Mouse (Mus musculus): Measurements from ENCODE around the gene Pgm2l1. TPM values are rescaled to one million over a fixed set of nuclear protein-coding genes. Genes with fewer than 3 reads are reported as not detected.

The Pgm2l1 gene
- total and polyA plus RNA-seq, 2 experiments from 2014 or later = 34.4 to 127 TPM

- Histone ChIP-seq H3K27ac (peak overlapping the region; percentile 74), H3K36me3 (ENCODE audit: insufficient read depth, low read length) (no peaks in the 10 kb centered on the region), H3K4me1 (ENCODE audit: insufficient read depth, low read length) (peaks cover 25% of the 10 kb centered on the region), H3K4me3 (ENCODE audit: low read length) (no peak overlapping the region), H3K9ac (replicated peaks; ENCODE audit: low read length) (no peak overlapping the region), H3K4me2 (ENCODE audit: low read depth, low read length) (no peak overlapping the region), H3K27me3 (ENCODE audit: insufficient read depth, low read length) (no peaks in the 10 kb centered on the region), H3K9me3 (ENCODE audit: low read length) (no peaks in the 10 kb centered on the region)
- no peak for TF ChIP-seq CTCF (IDR thresholded peaks at IDR 0.05; ENCODE audit: low read depth)
- 66% methylated on average over 12 of the region's 12 CpGs for WGBS
- DNase-seq (ENCODE audit: low spot score) = no peak
- ATAC-seq = no peak
Measured at GRCm38 (mm10) chr7:100310290-100310689, 83.1 kb downstream of the Pgm2l1 start.

GRCm38 (mm10) chr7:100312716-100313115 is 85.5 kb downstream of the Pgm2l1 start:
- 93% methylated on average over 4 of the region's 4 CpGs for WGBS

GRCm38 (mm10) chr7:100316924-100317323 is 89.7 kb downstream of the Pgm2l1 start:
- Histone ChIP-seq H3K4me2 (ENCODE audit: low read depth, low read length) (no peak overlapping the region), H3K36me3 (ENCODE audit: insufficient read depth, low read length) (no peaks in the 10 kb centered on the region), H3K4me1 (ENCODE audit: insufficient read depth, low read length) (no peaks in the 10 kb centered on the region), H3K27ac (no peak overlapping the region), H3K9me3 (ENCODE audit: low read length) (no peaks in the 10 kb centered on the region), H3K27me3 (ENCODE audit: insufficient read depth, low read length) (no peaks in the 10 kb centered on the region), H3K4me3 (ENCODE audit: low read length) (no peak overlapping the region), H3K9ac (replicated peaks; ENCODE audit: low read length) (no peak overlapping the region)
- 94% methylated on average over 8 of the region's 8 CpGs for WGBS
- TF ChIP-seq CTCF (IDR thresholded peaks at IDR 0.05; ENCODE audit: low read depth) = no peak
- DNase-seq (ENCODE audit: low spot score) = no peak
- ATAC-seq = no peak

More at GRCm38 (mm10) chr7:100312716-100313115, 85.5 kb downstream of the Pgm2l1 start:
- Histone ChIP-seq H3K9ac (replicated peaks; ENCODE audit: low read length) (no peak overlapping the region), H3K9me3 (ENCODE audit: low read length) (no peaks in the 10 kb centered on the region), H3K27me3 (ENCODE audit: insufficient read depth, low read length) (no peaks in the 10 kb centered on the region), H3K4me1 (ENCODE audit: insufficient read depth, low read length) (peaks cover 20% of the 10 kb centered on the region), H3K36me3 (ENCODE audit: insufficient read depth, low read length) (no peaks in the 10 kb centered on the region), H3K4me2 (ENCODE audit: low read depth, low read length) (no peak overlapping the region), H3K27ac (no peak overlapping the region), H3K4me3 (ENCODE audit: low read length) (no peak overlapping the region)
- ATAC-seq (no peak), DNase-seq (ENCODE audit: low spot score) (no peak)
- no peak for TF ChIP-seq CTCF (IDR thresholded peaks at IDR 0.05; ENCODE audit: low read depth)

DNA sequence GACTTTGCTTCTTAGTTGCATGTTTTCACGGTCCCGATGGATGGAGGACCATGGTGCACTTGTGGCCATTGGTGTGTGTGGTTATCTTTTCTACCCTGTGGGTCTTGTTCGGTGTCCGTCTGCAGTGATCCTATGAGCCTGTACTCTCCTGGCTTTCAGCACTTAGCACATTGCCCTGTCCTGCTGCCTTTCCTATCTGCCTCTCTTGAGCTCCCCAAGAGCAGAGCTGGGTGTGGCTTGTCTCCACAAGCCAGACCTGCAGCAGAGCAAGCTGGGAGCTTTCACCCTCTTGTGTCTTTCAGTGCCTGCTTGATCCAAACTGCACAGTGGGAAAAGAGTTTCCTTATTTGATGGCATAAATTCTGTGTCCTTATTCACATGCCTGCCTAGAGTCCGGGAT is 90.3 kb downstream of the Pgm2l1 start:
- H3K27ac ChIP-seq = no peak overlapping the region
- H3K9ac ChIP-seq (replicated peaks; ENCODE audit: low read length) = no peak overlapping the region
- no peak for TF ChIP-seq CTCF (IDR thresholded peaks at IDR 0.05; ENCODE audit: low read depth)
- no peak overlapping the region for H3K4me3 ChIP-seq (ENCODE audit: low read length)
- H3K4me1 ChIP-seq (ENCODE audit: insufficient read depth, low read length) = no peaks in the 10 kb centered on the region
- DNase-seq (ENCODE audit: low spot score) (no peak), ATAC-seq (no peak)
- no peaks in the 10 kb centered on the region for H3K9me3 ChIP-seq (ENCODE audit: low read length)
- H3K36me3 ChIP-seq (ENCODE audit: insufficient read depth, low read length) = no peaks in the 10 kb centered on the region
- 95% methylated on average over 5 of the region's 5 CpGs for WGBS
- H3K4me2 ChIP-seq (ENCODE audit: low read depth, low read length) = no peak overlapping the region
- H3K27me3 ChIP-seq (ENCODE audit: insufficient read depth, low read length) = no peaks in the 10 kb centered on the region

GRCm38 (mm10) chr7:100323721-100324120 is 96.5 kb downstream of the Pgm2l1 start:
- H3K4me1 ChIP-seq (ENCODE audit: insufficient read depth, low read length) = no peaks in the 10 kb centered on the region
- no peak for TF ChIP-seq CTCF (IDR thresholded peaks at IDR 0.05; ENCODE audit: low read depth)
- no peak overlapping the region for H3K9ac ChIP-seq (replicated peaks; ENCODE audit: low read length)
- DNase-seq (ENCODE audit: low spot score) (no peak), ATAC-seq (no peak)
- H3K4me3 ChIP-seq (ENCODE audit: low read length) = no peak overlapping the region
- no peaks in the 10 kb centered on the region for H3K9me3 ChIP-seq (ENCODE audit: low read length)
- H3K4me2 ChIP-seq (ENCODE audit: low read depth, low read length) = no peak overlapping the region
- no peak overlapping the region for H3K27ac ChIP-seq
- H3K27me3 ChIP-seq (ENCODE audit: insufficient read depth, low read length) = no peaks in the 10 kb centered on the region
- 73% methylated on average over 3 of the region's 3 CpGs for WGBS
- peaks cover 7% of the 10 kb centered on the region; the same call in 1 of the 2 replicates for H3K36me3 ChIP-seq (ENCODE audit: insufficient read depth, low read length)

DNA sequence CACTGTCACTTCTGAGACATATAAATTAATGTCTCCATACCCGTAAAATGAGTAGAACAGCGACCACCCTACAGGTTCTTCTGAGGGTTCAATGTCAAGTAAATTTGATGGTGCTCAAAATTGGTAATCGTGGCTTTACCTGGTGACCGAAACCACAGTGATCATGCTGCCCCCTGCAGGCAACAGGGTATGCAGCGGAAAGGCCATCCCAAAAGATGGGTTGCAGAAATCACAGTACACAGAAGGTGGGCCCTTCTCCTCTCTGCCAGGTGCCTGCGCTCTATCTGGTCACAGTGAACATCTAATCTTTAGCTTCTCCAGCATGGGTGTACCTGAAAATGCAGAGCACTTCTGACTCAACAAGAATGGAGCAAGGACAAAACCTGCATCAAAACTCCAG is 98.3 kb downstream of the Pgm2l1 start:
- no peak for ATAC-seq
- 68% methylated on average over 6 of the region's 6 CpGs for WGBS

DNA sequence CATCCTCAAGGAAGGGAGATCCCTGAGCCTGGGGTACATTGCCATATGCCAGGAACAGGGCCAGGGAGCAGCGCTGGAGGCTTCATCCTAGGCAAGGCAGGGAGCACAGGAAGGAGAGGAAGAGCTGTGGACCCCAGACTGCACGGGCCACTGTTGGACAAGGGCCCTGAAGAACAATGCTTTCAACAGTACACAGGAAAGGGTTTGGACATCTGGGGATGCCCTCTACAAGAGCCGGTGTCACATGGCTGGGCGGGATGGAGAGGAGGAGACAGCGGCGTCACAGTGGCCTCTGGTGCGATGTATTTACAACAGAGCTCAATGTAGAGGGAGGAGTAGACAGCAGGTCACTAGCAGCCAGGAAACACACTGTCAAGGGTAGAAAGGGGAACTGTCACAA is 100.3 kb downstream of the Pgm2l1 start:
- Histone ChIP-seq H3K27ac (no peak overlapping the region), H3K4me3 (ENCODE audit: low read length) (no peak overlapping the region), H3K9me3 (ENCODE audit: low read length) (no peaks in the 10 kb centered on the region), H3K4me2 (ENCODE audit: low read depth, low read length) (no peak overlapping the region), H3K9ac (replicated peaks; ENCODE audit: low read length) (no peak overlapping the region), H3K4me1 (ENCODE audit: insufficient read depth, low read length) (no peaks in the 10 kb centered on the region), H3K36me3 (ENCODE audit: insufficient read depth, low read length) (peaks cover 26% of the 10 kb centered on the region; the same call in 1 of the 2 replicates), H3K27me3 (ENCODE audit: insufficient read depth, low read length) (no peaks in the 10 kb centered on the region)
- ATAC-seq (no peak), DNase-seq (ENCODE audit: low spot score) (no peak)
- 86% methylated on average over 7 of the region's 7 CpGs for WGBS
- no peak for TF ChIP-seq CTCF (IDR thresholded peaks at IDR 0.05; ENCODE audit: low read depth)

More for the DNA sequence above, 98.3 kb downstream of the Pgm2l1 start:
- H3K9ac ChIP-seq (replicated peaks; ENCODE audit: low read length) = no peak overlapping the region
- peak; percentile 73 for DNase-seq (ENCODE audit: low spot score)
- H3K4me3 ChIP-seq (ENCODE audit: low read length) = no peak overlapping the region
- H3K27me3 ChIP-seq (ENCODE audit: insufficient read depth, low read length) = no peaks in the 10 kb centered on the region
- H3K9me3 ChIP-seq (ENCODE audit: low read length) = no peaks in the 10 kb centered on the region
- H3K27ac ChIP-seq = no peak overlapping the region
- peak; percentile 85 for TF ChIP-seq CTCF (IDR thresholded peaks at IDR 0.05; ENCODE audit: low read depth)
- H3K36me3 ChIP-seq (ENCODE audit: insufficient read depth, low read length) = peaks cover 13% of the 10 kb centered on the region; the same call in 1 of the 2 replicates
- H3K4me1 ChIP-seq (ENCODE audit: insufficient read depth, low read length) = no peaks in the 10 kb centered on the region
- no peak overlapping the region for H3K4me2 ChIP-seq (ENCODE audit: low read depth, low read length)

Other genes starting within 250 kb of the Pgm2l1 start
- gene Rnf169, start 246.9 kb upstream of the Pgm2l1 start, total RNA-seq (2014; rRNA removed) = 13.9 and 14.2 TPM in 2 replicates
- gene Rnf169, start 246.9 kb upstream of the Pgm2l1 start, polyA plus RNA-seq (2015; fragmentation: Nextera tagmentation; extraction: Ambion mirVana) = 2.6 and 2.7 TPM in 2 replicates
- 0.43 and 1.8 TPM in 2 replicates for gene Chrdl2, start 221.2 kb upstream of the Pgm2l1 start, total RNA-seq (2014; rRNA removed)
- 1.8 and 2.2 TPM in 2 replicates for gene Chrdl2, start 221.2 kb upstream of the Pgm2l1 start, polyA plus RNA-seq (2015; fragmentation: Nextera tagmentation; extraction: Ambion mirVana)
- 20.4 and 29.4 TPM in 2 replicates for gene Pold3, start 105.8 kb upstream of the Pgm2l1 start, total RNA-seq (2014; rRNA removed)
- gene Pold3, start 105.8 kb upstream of the Pgm2l1 start, polyA plus RNA-seq (2015; fragmentation: Nextera tagmentation; extraction: Ambion mirVana) = 38.6 and 41.0 TPM in 2 replicates
- 13.8 and 20.1 TPM in 2 replicates for gene Lipt2, start 68.1 kb upstream of the Pgm2l1 start, total RNA-seq (2014; rRNA removed)
- gene Lipt2, start 68.1 kb upstream of the Pgm2l1 start, polyA plus RNA-seq (2015; fragmentation: Nextera tagmentation; extraction: Ambion mirVana) = 19.2 and 19.5 TPM in 2 replicates
- 0.47 TPM in 1 of 2 replicates, not detected in the other for gene Kcne3, start 50.9 kb upstream of the Pgm2l1 start, total RNA-seq (2014; rRNA removed)
- 0.25 and 0.33 TPM in 2 replicates for gene Kcne3, start 50.9 kb upstream of the Pgm2l1 start, polyA plus RNA-seq (2015; fragmentation: Nextera tagmentation; extraction: Ambion mirVana)
- gene P4ha3, start 58.1 kb downstream of the Pgm2l1 start, total RNA-seq (2014; rRNA removed) = 9.3 and 15.2 TPM in 2 replicates
- gene P4ha3, start 58.1 kb downstream of the Pgm2l1 start, polyA plus RNA-seq (2015; fragmentation: Nextera tagmentation; extraction: Ambion mirVana) = 2.5 and 2.9 TPM in 2 replicates
- gene C2cd3, start 144.8 kb downstream of the Pgm2l1 start, total RNA-seq (2014; rRNA removed) = 18.2 and 18.3 TPM in 2 replicates
- 9.2 and 9.8 TPM in 2 replicates for gene C2cd3, start 144.8 kb downstream of the Pgm2l1 start, polyA plus RNA-seq (2015; fragmentation: Nextera tagmentation; extraction: Ambion mirVana)
- 133 and 155 TPM in 2 replicates for gene Ppme1, start 144.9 kb downstream of the Pgm2l1 start, total RNA-seq (2014; rRNA removed)
- 122 and 138 TPM in 2 replicates for gene Ppme1, start 144.9 kb downstream of the Pgm2l1 start, polyA plus RNA-seq (2015; fragmentation: Nextera tagmentation; extraction: Ambion mirVana)
- gene Ucp3, start 245.6 kb downstream of the Pgm2l1 start, total RNA-seq (2014; rRNA removed) = 0.10 and 0.11 TPM in 2 replicates
- gene Ucp3, start 245.6 kb downstream of the Pgm2l1 start, polyA plus RNA-seq (2015; fragmentation: Nextera tagmentation; extraction: Ambion mirVana) = 0.16 TPM in 2 replicates